Mouse (Mus musculus) A20 (cell line): ENCODE measurements around the gene Lrrc1.
"Not testable (repeated sequence)": the region's sequence is repeated elsewhere in the genome, so short reads cannot be mapped to it uniquely, and the experiment has no call there.

ENCODE experiments used
- DNase-seq: peaks from one replicate; pipeline ENCODE4 v3.0.0-alpha.2; 2011; ENCODE audit warnings: low read depth, low spot score

Gene Lrrc1

DNA sequence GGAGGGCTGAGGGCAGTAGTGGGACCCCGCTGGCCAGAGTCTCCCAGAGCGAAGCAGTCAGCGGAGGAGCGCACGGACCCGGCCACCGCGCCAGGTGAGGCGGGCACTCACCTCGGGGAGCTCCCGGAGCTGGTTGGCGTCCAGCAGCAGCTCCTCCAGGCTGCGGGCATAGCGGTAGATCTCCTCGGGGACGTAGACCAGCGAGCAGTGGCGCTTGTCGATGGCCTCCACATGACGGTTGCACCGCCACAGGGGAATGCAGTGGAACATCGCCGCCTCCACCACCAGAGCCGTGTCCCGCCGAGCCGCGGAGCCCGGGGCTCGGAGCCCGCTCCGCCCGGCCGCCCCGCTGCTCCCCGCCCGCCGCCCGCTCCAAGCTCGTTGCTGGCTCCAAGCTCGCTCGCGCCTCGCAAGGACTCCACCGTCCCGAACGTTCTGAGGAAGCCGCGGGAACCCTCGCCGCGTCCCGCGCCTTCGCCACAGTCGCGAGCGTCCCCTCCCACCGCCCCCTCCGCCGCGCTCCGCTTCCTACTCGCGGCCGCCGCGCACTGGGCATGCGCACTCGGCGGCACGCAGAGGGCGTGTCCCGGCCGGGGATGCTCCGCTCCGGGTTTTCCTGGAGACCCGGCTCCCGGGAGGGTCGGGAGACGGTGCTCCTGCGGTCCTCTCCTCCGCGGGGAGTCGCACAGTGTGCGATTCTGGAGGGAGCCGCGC lies at the start of gene Lrrc1:
TSS of gene Lrrc1 (minus strand) at position 517 of the 714 bp plus-strand sequence.
- DNase-seq, result peak; percentile 94

DNA sequence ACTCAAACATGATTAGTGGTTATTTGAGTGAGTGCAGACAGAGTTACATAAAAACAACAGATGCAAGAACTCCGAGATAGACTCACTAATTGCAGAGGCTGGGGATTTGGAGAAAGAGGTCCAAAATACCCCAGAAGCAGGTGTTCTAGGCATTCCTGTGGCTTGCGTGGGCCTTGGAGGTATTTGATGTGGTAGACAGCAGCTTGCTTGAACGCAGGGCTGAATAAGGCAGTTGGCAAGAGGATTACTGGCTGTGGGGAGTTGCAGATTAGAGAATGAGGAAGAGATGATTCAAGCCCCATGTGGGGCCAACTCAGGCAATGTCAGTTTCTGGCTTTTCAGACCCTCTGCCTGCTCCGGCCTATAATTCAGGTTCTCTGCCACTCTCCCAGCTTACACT lies 47.8 kb upstream of the Lrrc1 start:
- no peak for DNase-seq

DNA sequence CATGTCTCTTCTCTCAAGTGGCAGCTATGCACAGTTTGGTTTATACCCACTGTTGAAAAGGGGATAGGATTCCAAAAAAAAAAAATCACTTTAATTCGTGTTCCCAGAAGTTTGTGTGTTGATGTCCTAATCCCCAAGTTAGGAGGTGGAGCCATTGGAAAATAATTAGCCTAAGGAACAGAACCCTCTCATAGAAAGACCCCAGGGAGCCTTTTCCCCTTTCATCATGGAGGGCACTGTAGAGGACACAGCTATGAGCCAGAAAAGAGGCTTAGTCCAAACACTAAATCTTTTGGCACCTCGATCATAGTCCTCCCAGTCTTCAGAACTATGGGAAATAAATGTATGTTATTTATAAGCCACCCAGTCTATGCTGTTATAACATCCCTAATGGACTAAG lies 44.8 kb upstream of the Lrrc1 start:
- DNase-seq, result no peak

DNA sequence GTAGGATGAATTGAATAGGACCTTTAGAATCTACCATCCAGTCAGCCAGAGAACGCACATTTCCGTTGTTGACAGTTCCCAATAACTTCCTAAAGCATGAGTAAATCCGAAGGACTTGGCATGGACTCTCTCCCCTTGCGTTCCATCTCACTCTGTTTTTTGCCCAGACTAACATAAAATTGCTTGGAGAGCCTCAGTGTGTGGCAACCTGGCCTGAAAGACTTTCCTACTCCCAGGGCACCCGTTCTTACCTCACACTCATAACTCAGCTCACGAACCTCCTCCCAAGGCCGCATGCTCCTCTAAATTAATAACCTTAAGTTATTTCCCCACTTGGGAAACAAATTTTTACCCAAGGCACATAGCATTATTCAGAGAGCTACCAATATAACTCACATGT lies 42.9 kb upstream of the Lrrc1 start:
- DNase-seq, result no peak

DNA sequence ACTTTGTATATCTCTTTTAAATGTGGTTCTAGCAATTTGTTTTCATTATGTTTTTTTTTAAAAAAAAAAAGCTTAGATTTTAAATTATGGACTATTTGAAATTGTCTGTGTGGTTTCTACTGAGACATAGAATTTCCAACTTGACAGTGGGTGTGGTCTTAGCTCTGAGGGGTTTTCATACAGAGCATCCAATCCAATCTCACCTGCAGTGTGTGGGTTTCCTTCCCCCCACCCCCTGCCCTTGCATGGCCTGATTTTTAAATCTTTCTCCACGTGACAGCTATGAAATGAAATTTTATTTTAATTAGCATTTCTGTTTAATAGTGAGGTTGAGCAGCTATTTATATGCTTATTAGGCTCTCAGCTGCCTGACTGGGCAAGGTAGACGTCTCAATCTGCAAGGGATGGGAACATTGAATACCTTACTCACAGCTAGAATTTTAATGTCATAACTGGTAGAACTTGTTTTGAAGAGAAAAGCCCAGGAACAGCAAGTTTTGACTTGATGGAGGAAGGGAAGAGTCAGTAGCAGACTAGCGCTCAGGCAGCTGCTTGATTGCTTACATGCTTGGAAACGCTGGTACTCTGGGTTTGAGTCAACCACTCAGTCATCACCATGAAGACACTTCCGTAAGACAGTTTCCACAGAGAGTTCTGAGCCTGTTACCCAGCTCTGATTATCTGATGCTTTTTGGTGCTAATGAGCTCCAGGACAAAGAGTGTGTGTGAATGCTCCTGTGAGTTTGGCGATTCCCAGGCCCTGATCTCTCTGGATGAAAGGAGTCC lies 42.3 kb upstream of the Lrrc1 start:
- DNase-seq, result peak; percentile 59

DNA sequence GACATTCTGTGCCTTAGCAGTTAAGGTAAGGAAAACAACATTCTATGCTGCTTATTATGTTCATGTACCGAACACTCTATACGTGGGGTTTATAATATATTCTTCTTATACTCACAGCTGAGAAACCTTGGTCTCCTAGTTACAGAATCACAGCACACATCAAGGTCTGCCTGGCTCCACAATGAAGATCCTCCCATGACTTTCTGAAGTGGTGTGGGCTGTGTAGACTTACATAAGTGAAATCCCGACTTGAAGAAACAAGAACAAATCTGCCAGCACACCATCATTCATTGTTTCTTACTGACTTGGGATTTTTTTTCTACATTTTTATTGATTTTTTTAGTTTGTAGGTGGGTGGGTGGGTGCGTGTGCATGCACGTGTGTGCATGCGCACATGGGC lies 40.1 kb upstream of the Lrrc1 start:
- no peak for DNase-seq

DNA sequence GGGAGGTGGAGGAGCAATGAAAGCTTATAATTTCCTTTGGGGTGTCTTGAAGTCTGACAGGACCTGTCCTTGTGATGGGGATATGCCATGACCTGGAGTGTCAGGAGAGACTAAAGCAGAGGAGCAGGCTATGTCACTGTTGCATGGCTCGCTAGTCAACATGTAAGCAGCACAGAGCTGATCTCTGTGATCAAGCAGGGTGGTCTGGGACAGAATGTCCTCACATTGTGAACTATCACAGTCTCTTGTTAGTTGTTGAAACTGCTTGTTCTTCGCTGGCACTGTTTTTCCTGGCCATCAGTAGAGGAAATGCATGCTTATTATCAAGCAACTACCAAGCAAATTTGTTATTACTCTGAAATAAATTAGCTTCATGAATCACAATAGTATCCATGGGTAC lies 38.6 kb upstream of the Lrrc1 start:
- no peak for DNase-seq

DNA sequence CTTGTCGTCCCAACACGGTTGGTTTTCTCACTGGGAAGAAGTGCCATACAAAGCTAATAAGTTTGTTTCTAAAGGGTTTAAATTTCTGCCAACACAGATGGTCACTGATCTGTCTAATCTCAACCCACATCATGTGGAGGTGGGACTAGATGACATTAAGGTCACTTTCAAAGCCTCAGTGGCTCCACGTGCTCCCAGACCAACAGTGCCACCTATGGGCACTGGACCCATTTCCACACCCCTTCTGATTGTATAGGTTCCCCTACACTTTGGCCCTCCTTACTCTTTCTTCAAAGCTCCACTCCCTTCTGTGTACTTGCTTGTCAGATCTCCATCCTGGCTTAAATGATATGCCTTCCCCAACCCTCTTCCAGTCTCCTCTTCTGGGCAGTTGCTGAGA lies 35.2 kb upstream of the Lrrc1 start:
- DNase-seq, result peak; percentile 48

DNA sequence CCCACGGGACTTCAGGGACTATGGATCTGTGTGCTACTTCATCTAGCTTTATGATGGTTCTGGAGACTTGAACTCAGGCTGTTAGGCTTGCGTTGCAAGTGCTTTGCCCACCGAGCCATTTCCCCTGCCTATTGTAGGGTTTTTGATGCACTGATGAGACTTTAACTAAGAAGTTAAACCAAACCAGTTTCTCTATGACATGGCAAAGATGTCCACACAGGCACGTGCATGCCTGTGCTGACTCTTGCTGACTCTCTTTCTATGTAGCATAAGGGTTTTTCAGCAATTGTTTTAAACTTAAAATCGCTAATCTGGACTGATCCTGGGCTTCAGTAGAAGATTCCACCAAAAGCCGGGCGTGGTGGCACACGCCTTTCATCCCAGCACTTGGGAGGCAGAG lies 33.3 kb upstream of the Lrrc1 start:
- DNase-seq, result no peak

DNA sequence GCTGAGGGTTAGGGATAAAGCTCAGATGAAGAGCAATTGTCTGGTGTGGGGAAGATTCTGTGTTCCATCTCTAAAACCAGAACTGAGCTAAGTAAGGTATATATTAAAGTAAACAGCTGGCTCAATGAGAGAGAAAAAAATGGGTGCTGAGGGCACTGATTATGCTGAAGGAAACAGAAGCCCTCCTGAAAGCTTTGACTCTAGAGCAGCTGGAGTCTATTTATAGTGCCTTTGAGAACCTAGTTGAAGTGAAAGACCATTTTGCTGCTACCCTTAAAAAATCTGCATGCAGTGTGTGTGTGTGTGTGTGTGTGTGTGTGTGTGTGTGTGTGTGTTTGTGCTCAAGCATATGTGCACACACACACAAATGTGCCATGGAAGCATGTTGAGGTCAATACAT lies 32.7 kb upstream of the Lrrc1 start:
- peak; percentile 40 for DNase-seq

DNA sequence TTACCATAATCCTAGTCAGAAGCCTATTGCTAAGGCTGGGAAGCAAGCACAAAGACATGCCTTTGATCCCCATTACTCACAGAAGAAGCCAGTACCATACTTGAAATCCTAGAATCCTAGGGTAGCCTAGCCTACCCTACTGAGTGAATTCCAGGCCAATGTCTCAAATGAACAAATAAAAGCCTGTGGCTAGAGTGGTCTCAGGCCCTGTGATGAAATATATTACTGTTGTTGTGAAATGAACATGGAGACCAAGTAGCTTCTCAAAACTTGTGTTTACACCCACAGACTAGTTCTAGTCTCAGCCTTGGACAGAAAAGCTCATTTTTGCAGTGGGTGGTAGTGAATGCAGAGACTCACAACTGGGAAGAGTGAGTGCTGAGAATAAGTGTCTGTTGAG lies 31.6 kb upstream of the Lrrc1 start:
- DNase-seq, result no peak

DNA sequence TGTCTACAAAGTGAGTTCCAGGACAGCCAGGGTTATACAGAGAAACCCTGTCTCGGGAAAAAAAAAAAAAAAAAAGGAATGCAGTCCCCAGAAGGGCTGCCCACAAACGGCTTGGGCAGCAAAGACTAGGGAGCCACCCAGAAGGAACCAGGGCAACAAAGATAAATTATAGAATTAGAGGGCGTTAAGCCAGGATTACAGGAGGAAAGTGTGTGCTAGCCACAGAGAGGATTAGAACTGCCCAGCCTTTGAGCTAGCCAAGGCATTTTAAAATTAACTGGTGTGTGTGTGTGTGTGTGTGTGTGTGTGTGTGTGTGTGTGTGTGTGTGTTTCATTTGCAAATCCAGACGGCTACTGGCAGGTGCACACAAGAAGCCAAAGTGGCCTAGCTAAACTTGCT lies 30.3 kb upstream of the Lrrc1 start:
- not testable (repeated sequence) for DNase-seq

DNA sequence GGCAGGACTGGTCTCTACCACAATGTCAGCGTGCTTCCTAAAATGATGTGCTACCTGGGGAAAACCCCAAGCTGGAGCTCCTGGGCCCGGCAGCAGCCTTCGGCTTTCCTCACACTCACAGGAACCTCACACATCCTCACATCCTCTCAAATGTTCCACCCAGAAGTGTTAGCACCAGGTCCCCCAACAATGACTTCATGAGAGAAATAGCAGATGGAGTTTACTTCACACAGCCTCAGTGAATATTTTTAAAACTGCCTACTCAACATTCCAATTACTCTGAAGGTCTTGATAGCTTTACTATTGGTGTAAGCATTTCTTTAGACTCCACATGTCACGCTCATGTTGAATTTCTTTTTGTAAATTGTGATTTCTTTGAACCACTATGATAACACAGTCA lies 27.2 kb upstream of the Lrrc1 start:
- no peak for DNase-seq

DNA sequence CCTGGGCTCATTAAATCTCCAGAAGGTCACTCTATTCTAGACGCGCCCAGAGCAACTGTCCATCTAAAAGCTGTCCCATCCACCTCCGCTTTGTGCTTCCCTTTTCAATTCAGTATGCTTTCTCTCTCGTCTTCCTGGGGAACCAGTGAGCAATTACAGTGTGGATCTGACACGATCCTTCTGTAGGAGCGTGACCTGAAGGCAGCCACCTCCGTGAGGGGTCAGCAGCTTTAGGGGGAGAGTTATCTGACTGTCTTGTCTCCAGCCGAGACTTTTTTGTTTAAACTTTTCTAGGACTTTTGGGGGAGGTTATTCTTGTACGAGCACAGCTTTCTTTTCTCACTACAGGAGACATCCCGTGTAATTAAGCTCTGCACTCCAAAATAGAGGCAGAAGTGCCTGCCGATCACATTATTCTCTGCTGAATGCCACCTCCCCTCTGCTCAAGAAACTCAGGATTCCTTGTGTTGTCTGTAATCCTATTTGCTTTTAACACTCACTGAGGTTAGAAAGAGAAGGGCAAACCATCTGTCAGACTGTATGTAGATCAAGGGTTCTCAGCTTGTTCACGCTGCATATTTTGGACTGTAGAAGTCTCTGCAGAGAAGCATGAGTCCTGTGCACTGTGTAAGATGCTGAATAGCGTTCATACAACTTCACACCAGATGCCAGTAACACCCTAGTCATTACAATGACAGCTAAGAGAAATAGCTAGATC lies 24.3 kb upstream of the Lrrc1 start:
- no peak for DNase-seq

DNA sequence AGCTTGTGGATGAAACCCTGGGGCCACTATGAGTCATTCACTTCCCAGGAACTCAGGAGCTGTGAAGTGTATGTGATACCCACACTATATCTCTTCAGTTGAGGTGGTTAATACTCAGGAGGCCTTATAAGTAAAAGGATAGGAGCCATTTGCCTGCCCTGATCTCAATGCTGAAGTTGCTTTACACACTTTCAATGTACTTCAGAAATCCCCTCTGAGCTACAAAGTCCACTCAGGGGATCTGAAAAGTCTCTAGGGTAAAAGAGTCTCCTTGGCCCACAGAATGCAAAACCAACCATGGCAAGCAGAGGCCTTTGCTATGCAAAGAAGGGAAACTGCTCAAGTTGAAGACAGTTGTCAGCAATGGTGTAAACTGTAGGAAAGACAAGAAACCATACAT lies 17.2 kb upstream of the Lrrc1 start:
- no peak for DNase-seq

DNA sequence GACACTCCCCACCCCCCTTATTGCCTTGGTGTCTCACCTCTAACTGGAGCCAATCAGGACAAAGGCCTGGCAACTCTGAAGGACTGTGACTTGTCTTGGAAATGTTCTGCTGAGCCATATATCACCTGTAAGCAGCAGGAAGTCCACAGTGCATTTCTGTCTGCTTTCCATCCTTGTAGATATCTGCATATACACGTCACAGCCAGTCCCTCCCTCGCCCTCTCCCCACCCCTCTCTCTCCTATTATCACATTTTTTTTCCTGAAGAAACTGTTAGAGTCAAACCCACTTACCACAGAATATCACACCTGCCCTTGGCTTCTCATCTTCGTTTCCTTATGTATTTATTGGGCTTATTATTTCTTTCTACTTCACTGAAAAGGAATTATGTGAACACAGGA lies 13.3 kb upstream of the Lrrc1 start:
- DNase-seq, result no peak

DNA sequence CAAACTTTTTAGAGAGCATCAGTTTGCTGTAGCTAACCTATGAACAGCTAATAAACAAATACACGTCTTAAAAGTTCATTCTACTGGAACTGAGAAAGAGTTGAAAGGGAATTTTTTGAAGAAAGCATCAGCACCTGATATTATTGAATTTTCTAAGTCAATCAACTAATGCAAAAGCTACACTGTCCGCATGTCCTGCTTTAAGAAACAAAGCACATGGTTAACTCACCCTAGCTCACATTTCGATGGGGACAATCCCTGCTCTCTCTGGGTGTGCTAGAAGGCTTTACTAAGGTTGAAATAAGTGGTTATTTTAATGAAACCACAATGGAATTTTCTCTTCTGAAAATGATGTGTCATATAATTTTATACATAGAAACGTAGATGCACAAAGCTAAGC lies 12.5 kb upstream of the Lrrc1 start:
- no peak for DNase-seq

DNA sequence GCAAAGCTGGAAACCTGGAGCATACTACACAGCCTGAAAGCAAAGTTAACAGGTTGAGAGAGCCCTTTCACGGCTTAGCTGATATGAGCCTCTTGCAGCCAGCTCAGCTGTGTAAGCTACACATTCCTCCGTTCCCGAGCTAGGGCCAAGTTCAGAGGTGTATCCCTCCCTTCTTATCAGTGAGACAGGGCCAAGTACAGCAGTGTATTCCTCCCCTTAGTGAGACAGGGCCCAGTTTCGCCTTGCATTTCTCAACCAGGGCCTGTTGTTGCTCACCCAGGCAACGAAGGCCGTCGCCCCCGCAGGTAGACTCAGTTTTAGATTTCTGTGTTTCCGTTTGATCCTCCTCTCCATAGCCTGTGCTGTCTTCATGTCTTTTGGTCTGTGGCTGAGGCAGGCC lies 11.8 kb upstream of the Lrrc1 start:
- DNase-seq, result no peak

DNA sequence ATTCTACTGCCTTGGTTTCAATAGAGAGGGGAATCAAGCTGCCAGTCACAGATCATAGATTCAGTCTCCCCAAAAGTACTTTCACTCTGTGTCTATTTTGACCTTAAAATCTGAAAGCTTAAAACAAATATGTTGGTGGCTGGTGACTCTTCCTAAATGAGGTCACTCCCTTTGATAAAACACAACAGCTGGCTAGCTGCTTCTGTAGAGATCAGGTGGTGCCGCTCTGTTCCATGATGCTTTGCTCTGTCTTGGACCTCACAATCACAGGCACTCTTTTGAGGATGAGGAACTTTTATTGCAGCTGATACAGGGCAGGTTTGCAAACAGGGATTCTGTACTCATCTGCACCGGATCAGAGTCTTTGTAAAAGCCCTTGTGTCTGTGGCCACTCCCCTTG lies 8.8 kb upstream of the Lrrc1 start:
- no peak for DNase-seq

DNA sequence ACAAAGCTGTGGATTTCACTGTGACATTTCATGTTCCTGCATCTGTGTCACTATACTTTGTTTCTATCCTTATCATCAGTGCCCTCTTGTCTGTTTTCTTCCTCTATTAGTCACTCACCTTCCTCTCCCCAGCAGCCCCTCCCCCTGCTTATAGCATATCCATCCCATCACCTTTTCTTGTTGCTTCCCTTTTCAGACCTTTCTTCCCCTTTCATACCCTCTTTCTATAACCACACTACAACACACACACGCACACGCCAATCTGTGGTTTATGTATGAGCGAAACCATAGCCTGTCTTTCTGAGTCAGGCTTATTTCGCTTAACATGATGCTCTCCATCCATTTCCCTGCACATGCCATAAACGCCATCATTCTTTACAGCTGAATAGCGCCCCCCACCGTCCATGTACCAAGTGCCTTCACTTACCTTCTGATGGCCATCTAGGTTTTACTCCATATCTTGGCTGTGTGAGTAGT lies 6.4 kb upstream of the Lrrc1 start:
- DNase-seq, result peak; percentile 81

DNA sequence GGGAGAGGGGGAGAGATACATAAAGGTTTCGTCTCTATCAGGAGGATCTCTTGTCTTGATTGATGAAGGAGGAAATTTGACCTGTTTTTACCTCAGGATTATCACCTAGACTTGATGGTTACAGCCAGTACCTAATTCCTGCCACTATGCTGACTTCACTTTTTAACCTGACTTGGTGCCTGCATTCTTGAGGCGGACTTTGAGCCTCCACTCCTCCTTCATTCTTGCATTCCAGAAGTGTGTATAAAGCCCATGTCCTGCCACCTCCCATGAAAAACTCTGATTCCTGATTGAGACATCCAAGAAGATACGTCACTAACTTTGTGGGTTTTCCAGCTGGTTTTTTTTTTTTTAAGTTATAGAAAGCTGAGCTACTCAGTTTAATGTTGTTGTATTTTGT lies 1.3 kb upstream of the Lrrc1 start:
- DNase-seq, result peak; percentile 21

DNA sequence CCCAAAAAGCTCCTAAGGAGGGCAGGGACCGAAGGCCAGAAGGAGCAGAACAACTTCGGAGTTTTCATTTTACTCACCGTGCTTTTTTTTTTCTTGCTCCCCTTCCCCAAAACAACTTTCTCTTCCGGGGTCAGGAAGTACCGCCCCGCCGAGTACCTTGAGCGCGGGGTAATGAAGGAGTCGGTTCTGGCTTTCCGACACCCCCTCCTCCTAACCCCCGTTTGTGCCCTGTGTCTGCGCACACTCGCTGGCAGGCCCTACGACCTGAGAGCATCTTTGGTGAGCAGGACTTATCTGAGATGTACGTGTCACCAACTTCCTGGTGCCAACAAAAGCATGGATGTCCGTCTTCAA lies 375 bp upstream of the Lrrc1 start:
- DNase-seq, result no peak
